Mouse (Mus musculus) c-Kit-negative CD71-positive TER-119-positive erythroid progenitor cells, embryonic 14.5 days (primary cell): ENCODE data around the gene Zfpm1.
A peak's percentile ranks its signal among the peaks of the same experiment; 100 is the strongest.

Source experiments
- DNase-seq: peaks from one replicate; pipeline ENCODE4 v3.0.0-alpha.2; 2013; ENCODE audit warnings: low read depth, low spot score

The Zfpm1 gene

DNA sequence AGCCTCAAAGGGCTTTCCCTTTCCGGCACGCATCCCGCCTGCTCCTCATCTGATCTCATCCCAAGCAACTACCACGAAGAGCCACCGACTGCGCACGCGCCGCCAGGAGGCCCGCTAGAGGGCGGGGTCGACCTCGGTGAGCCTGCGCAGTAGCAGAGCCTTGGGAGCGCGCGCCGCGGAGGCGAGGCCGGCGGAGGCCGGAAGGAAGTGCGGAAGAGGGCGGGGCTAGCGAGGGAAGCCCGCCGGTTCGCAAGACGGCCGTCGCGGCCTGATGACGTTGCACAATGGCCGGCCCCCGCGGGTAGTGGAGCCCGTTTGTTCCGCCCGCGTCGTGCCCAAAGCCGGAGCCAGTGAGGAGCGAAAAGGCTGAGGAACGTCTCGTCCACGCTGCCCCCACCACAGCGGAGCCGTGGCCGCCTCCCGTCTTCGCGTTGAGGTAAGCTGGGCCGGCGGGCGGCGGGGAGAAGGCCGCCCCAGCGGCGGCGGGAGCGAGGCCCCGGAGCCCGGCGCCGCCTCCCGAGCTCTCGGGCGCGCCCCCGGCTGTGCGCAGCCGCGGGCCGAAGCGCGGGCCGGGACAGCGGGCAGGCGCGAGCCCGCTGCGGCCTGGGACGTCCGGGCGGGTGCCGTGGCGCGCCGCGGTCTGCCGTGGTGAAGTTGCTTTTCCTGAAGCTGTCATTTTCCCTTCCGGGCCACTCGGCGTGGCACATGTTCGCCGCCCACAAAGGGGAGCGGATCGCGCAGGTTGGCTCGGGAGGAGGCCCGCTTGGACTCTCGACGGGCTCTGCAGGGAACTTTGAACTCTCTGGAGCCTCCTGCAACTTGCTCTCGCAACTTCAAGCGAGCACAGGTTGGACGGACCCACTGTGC, 94.7 kb downstream of the Zfpm1 start, which contains the start of gene Zc3h18:
TSS of gene Zc3h18 (plus strand) at position 245 of the 867 bp plus-strand sequence.
- DNase-seq = peak; percentile 98

DNA sequence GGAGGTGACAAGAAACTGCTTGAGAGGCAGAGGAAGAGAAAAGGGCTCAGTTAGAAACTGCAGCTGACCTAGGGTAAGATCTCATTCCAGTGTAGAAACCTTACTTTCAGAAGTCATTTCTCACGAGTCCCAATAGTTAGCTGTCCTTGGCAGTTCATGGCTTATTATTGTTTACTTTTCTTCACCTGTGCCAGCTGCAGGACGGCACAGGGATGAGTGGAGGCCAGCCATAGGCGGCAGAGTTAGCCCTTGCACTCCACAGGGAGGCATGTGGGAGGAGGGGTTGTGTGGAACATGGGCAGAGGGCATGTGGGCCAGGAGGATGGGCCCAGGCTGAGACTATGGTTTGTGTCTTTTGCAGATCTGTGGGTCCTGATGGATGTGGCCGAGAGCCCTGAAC, 101.1 kb downstream of the Zfpm1 start:
- DNase-seq = no peak
